Mouse (Mus musculus): ENCODE measurements around the gene Sox9.

The Sox9 gene

GRCm38 (mm10) chr11:112801189-112801818 is 19.3 kb downstream of the Sox9 start:
- DNase-seq (ENCODE audit: low read depth) = no peak

DNA sequence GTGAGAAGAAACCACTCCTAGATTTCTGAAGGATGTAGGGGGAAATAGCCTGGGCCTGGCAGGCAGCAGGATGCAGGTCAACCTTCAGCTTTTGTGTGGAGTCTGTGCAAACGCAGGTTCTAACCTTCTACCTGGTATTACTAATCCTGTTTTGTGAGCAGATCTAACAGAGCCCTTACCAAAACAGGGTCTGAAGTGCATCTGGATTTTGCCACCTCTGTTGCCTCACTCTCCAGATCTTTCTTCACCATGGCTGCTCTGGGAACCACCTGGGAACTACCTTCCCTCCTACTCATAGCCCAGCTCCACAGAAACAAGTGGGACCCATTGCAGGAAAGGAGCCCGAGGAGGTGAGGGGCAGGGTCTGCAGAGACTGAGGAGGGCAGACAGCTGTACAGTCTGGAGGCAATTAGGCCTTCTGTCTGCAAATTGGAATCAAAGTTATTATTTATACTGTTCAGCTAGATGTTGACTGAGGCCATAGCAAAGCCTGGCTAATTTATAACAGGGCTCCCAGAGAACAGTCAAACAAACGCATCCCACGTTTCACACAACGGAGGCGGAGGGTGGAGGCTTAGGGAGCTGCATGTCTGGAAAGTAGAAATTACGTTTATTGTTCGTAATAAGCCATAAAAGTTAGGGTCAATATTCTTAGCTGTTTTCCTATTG is 25.9 kb downstream of the Sox9 start:
- no peak for DNase-seq (ENCODE audit: low read depth)

DNA sequence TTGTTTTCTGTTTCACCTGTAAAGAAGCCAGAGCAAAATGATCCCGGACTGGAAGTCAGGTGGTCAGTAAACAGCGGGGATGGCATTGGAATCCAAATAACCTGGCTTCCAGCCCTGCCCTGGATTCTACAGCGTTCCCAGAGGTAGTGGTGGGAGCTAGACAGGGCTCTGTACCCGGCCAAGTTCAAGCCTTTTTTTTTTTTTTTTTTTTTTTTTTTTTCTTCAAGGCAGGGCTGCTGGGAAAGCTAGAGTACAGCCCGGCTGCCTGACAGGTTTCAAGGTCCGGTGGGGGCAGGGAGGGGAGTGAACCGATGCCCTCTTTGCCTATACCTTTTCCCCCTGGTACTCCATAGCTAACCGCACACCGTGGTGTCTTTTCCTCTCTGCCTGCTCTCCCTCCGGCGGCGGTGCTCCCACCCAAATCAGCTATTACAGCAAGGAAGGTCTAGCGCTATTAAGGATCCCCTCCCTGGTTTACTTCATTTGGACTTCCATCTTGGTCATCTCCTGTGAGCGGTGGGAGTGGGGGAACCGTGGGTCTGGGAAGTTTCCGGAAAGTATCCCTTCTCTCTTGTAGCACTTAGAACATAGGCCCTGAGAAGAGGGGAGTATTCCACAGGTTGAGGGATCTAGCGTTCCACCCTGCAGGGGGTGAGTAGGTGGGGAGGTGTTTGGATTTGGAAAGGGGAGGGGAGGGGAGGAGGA is 28.6 kb downstream of the Sox9 start:
- DNase-seq (ENCODE audit: low read depth) = no peak

DNA sequence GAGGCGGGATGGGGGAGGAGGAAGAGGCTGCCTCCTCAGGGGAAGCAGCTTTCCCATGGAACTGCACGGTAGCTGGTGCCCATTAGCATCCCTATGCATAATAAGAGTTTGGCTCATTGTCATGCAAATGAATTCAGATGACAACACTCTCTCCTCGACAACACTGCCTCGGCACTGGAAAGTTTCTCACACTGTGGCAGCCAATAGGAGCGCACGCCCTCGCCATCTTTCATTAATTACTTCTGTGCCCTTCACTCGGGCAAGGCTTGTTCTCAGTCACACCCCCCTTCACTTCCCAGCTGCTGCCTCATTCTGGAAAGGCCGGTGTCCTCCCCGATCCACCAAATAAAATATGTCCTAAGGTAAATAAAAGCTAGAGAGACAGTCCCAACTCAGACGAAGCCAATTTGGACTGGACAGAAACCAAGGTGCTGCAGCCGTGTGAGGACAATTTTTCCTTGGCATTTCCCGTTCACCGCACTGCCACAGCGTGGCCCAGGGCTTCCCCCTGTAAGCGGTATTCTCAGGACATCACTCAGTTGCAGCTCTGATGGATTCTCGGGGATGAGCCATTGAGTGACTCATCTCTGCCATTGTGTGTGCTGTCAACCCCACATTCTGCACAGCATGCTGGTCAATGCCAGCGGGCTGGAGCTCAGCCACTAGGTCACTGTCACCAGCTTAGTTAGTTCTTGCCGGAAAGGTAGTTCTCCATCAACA is 29.3 kb downstream of the Sox9 start:
- no peak for DNase-seq (ENCODE audit: low read depth)

- DNase-seq (ENCODE audit: low read depth) = no peak
Observed at GRCm38 (mm10) chr11:112817829-112818650, 36.0 kb downstream of the Sox9 start.

DNA sequence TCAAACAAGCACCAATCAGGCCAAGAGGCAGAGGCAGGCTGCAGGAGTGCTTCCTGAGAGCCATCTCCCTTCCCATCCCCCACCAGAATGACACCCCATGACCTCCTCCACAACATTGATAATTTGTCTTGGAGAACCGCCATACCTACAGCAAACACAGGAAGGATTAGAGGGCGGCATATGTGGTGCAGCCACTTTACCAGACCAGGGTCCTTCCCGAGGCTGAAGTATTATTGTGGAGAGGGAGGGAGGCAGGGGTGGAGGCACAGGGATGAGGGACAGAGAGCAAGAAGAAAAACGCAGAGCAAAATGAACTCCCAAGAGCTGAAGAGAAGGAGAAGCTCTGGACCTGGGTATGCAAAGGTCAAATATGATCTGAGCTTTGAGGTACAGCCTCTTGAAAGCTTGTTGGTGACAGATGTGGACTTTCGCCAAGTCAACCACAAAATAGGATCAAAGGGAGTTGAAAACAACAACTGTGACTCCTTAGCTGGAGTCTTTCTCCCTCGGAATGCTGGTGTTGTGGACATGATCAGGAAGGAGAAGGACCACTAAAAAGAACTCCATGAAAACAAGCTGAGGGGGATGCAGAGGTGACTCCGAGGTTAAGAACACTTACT is 36.7 kb downstream of the Sox9 start:
- no peak for DNase-seq (ENCODE audit: low read depth)

DNA sequence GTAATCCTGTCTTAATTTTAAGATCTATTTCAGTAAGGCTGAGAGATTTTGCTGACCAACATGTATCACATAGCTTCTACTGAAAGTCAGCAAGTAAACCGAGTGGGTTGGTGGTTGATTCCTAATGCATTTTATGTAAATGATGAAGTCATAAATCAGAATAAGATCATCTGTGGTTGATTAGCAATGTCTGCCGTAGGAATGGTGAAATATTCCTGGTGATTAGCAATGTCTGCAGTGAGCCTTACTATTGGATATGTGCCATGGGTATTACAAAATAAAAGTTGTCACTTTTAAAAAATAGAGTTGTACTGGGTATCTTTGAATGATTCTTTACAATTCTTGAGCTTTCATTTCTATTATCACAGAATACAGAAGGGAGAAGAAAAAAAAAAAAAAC is 39.5 kb downstream of the Sox9 start:
- no peak for DNase-seq (ENCODE audit: low read depth)

DNA sequence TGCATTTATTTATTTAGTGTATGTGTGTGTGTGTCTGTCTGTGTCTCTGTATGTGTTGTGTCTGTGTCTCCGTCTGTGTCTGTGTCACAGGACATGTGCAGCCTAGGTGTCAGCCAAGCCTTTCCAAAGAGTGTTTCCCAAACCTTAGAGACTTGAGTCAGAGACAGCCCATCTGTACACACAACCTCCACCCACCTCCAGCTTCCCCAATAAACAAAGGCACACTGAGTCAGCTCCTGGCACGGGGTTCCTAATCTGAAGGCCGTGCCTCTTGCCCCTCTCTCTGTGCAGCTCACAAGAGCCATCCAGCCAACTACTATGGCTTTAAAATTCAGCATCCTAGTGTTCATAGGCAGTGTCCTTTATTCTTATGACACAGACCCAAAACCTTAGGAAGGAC is 42.1 kb downstream of the Sox9 start:
- no peak for DNase-seq (ENCODE audit: low read depth)

DNA sequence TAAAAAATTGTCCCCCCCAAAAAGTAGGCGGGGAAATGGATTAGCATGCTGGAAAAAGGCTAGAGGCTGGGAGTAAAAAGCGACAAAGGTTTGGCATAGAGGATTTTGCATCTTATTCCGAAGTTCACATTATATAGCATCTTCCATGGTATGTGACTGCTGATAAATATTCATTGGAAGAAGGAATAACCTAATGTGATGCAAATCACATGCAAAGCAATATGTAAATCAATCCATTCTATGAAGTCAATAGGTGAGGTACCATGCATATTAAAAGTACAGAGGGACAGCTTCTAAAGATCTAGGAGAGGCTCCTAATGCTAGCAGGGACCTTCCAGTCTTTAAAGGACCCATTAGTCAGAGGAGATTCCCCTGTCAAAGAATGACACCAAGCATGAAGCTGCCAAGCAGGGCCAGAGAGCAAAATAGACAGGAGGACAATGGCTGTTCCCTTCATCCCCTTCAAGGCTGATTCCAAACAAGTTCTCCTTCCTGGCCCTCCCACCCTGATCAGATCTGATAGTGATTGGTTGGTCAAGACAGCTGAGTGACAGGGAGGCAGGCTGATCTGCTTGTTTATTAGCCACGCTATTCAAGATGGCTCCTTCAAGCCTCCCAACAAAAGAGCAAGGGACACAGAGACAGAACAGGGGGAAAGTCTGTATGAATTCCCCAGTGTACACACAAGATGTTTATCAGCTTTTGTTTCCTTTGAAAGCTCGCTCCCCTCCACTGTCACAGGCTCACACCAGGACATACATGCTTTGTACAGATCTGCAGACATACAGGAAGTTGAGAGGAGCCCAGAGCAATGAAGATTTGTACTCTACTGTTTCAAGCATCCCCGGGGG is 44.4 kb downstream of the Sox9 start:
- DNase-seq (ENCODE audit: low read depth) = no peak

- no peak for DNase-seq (ENCODE audit: low read depth)
Observed at GRCm38 (mm10) chr11:112827044-112827347, 45.0 kb downstream of the Sox9 start.

- no peak for DNase-seq (ENCODE audit: low read depth)
Observed at GRCm38 (mm10) chr11:112828553-112829287, 46.7 kb downstream of the Sox9 start.

DNA sequence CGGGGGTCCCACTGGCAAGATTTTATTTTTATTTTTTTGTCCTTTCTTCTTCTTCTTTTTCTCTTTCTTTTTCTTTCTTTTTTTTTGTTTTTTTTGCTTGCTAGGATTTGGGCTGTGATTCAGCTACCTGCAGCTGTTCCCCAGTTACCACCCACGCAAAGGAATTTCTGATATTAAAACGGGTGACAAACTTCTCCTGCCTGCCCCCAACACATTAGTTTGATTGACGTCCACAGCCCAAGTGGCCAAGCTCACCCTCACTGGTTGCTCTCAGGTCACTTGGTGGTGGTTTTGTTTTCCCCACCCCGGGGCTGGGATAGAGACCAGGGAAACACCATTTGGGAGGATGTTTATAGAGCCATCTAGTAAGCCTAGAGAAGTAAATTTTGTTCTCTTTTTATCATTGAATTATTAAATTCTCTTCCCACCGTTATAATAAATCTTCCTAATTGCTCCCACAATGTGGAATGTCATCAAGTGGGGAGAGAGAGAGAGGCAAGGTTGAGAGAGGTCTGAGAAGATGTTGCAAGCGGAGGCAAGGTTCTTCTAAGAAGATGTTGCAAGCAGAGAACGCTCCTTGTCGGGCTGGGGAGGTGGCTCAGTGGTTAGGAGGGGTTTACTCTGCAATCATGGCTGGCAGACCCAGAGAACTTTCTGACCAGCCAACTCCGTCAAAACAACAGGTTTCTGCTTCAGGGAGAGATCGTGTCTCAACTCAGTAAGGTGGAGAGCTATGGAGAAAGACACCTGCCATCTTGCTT is 52.4 kb downstream of the Sox9 start:
- no peak for DNase-seq (ENCODE audit: low read depth)

GRCm38 (mm10) chr11:112835468-112836092 is 53.6 kb downstream of the Sox9 start:
- no peak for DNase-seq (ENCODE audit: low read depth)

All from induced T-regulatory cell, adult 2 months (primary cell).